Mouse (Mus musculus): ENCODE measurements around the gene Gm20547.
"Not testable (repeated sequence)": the region's sequence is repeated elsewhere in the genome, so short reads cannot be mapped to it uniquely, and the experiment has no call there.

The Gm20547 gene
- long read RNA-seq, experiment 1, result 0 reads
- long read RNA-seq, experiment 2, partial matches to known transcripts, result 1 of 1 reads
- long read RNA-seq, experiment 2, other reads (novel, unspliced or antisense), result 0 of 1 reads

DNA sequence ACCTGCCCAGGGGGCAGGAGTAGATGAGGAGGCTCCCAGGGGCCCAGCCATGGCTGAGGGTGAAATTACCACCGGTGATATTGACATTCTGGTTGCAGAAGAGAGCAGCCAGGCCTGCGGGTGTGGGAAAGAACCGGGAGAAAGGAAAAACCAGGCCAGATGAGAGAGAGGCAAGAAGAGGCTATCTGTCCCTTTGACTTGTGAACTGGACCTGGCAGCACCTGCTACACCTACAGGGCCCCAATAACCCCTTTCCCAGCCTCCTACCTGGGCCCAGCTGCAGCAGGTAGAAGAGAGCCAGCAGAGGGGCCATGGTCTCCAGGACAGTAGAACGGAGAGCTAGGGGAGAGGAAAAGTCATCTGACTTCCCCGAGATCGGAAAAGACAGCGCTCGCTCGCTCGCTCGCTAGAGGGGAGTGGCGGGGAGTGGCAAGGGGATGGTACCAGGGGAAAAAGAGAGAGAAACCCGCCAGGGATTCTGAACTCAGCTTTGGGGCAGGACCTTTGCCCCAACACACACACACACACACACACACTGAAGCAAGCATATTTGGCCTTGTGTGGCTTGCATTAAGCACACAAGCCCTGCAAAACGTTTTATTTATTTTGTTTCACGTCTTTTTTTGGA is at the start of gene Gm20547:
TSS of gene Gm20547 (minus strand) at position 360 of the 628 bp plus-strand sequence.
- intact Hi-C loops (cut with DNase I), result no loop called here

DNA sequence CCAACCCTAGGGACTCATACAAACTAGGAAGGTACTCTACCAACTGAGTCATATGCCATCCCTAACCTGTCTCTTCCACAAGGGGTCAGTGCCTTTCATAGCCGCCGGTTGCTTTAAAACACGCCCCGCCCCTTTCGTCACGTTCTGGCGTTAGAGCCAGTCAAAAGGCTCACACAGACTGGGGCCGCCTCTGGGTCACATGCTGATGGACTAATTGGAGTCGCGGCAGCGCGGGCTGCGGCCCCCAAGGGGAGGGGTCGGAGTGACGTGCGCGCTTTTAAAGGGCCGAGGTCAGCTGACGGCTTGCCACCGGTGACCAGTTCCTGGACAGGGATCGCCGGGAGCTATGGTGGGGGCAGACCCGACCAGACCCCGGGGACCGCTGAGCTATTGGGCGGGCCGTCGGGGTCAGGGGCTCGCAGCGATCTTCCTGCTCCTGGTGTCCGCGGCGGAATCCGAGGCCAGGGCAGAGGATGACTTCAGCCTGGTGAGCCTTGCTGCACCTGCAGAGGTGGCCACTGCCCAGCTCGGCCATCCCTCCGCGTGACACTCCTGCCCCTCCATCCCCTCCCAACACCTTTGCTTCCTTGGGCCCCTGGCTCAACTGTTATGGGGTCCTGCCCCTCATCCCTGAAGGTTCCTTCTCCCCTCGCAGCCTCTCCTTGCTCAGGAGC is 49.4 kb upstream of the Gm20547 start, which contains the start of gene Neu1:
TSS of gene Neu1 (plus strand) at position 193 of the 674 bp plus-strand sequence.
- intact Hi-C loops (cut with DNase I), result no loop called here

- intact Hi-C loops (cut with DNase I), result no loop called here
These were observed 47.0 kb upstream of the Gm20547 start for GRCm38 (mm10) chr17:34928841-34929240.

DNA sequence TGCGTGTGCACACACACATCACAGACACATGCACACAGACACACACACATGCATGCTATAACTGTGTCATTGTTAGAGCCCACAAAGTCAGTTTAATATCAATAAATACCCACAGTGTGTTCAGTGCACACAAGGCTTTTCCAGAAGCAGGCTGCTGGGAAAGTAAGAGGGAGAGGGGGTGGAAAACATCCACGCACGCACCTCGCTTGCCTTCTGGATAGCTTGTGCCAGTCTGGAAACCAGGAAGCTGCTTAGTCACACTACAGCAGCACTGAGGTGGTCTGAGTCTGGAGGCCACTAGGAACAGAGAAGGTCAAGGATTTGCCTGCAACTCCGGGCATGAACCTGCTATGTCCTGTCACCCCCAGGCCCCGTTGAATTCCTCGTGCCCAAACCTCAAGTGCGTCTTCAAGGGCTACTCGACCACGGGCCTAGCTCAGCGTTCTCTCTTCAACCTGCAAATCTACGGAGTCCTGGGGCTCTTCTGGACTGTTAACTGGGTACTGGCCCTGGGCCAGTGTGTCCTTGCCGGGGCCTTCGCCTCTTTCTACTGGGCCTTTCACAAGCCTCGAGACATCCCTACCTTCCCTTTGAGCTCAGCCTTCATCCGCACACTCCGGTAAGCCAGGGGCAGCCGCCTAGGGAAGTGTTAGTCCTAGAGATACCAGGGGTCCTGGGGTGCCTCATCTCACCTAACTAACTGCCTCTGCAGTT is 45.6 kb upstream of the Gm20547 start:
- intact Hi-C loops (cut with DNase I), result no loop called here

GRCm38 (mm10) chr17:34924258-34924657 is 42.4 kb upstream of the Gm20547 start:
- intact Hi-C loops (cut with DNase I), result no loop called here

DNA sequence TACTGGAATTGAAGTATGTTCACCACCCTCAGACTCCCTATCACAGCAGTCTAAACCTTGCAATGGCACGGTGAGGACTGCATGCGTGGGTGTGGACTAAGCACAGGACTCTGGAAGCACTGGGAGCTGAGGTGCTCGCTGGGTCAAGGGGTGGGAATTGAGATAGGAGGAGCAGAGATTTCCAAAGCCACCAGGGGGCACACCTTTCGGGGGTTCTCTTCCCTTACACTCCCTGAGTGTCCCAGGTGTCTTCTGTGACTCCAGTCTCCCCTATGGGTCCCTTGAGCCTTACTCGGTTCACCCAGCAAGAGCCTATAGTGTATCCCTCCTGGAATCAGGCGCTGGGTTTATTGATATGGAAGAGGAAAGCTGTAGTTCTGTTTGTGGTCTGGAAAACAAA is 41.1 kb upstream of the Gm20547 start:
- intact Hi-C loops (cut with DNase I), result no loop called here

DNA sequence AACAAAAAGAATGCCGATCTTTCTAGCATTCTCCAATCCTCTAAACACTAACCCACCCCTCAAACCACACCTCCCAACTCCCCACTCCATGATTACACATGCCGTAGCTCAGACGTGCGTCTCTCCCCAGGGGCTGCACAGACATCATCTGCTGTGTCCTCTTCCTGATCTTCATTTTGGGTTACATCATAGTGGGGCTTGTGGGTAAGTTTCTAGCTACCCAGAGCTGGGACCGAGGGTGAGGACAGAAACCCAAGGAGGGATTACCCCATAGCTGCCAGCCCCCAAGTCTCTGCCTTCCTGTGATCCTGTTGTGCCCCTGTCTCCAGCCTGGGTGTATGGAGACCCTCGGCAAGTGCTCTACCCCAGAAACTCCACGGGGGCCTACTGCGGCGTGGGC is 35.3 kb upstream of the Gm20547 start:
- intact Hi-C loops (cut with DNase I), result no loop called here

DNA sequence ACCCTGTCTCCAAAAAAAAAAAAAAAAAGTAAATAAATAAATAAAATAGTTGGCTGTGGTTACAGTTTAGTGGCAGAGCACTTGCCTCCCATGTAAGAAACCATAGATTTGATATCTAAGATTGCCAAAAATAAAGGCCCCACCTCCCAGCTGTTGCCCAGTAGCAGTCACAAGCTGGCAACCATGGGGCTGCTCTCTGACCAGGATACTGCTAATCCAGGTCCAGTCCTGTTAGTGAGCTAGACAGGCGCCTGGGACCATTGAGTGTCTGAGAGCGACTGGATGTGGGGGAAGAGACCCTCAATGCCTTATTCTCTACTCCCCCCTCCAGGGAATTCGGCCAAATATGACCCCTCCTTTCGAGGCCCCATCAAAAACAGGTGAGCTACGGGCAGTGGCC is 34.5 kb upstream of the Gm20547 start:
- intact Hi-C loops (cut with DNase I), result no loop called here

- intact Hi-C loops (cut with DNase I), result no loop called here
These were observed 33.6 kb upstream of the Gm20547 start for GRCm38 (mm10) chr17:34915410-34915831.

DNA sequence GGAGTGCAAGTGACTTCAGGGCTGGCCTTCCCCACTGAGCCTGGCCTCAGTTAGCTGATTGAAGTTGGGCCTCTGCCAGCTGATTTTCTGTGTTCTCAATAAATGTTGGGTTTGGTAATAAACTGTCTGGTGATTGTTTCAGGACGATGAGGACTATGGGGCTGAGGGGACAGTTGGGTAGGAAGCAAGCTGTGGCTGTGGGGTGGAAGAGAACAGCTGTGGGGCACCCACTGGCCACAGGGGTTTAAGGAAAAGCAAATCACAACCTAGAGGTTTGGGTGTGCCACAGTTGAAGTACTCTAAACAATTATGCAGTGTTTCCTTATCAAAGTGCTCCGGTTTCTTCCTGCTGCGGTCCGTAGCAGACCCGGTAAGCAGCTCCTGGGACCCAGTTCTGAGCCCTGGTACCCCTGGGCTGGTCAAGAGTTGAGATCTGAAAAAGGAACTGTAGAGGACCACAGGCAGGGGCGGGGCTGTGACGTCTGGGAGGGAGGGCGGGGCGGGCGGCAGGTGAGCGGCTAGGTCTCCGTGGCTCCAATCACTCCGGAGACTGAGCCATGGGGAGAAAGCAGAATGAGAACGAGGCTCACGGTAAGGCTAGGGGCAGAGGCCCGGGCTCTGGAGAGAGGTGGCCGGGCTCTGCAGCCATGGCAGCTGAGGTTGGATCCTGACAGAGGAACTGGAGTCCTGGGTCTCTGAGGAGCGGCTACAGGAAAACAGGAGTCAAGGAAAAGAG is 32.3 kb upstream of the Gm20547 start, which contains the start of gene Slc44a4:
TSS of gene Slc44a4 (plus strand) at position 537 of the 736 bp plus-strand sequence.
- intact Hi-C loops (cut with DNase I), result loop anchor here (5.0 kb wide), 1 partner anchor 57 kb away; no protein-coding TSS in a partner anchor

DNA sequence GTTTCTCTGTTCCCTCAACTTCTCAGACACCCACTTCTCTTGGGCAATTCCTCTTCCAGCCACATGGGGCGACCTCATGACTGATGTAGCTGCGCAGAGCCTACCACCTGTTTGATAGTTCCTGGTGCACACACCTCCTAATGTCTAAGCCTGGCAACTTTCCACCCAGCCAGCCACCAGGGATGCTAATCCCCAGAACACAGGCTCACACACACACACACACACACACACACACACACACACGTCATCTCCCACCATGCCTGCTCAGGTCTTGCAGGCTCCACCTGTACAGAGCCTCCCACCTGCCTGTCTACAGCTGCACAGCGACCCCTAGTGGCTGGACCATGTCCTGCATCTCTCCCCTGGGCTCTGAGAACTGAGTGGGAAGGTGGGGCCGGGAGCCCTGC is 30.1 kb upstream of the Gm20547 start:
- intact Hi-C loops (cut with DNase I), result loop anchor here (5.0 kb wide), 1 partner anchor 55 kb away; no protein-coding TSS in a partner anchor

DNA sequence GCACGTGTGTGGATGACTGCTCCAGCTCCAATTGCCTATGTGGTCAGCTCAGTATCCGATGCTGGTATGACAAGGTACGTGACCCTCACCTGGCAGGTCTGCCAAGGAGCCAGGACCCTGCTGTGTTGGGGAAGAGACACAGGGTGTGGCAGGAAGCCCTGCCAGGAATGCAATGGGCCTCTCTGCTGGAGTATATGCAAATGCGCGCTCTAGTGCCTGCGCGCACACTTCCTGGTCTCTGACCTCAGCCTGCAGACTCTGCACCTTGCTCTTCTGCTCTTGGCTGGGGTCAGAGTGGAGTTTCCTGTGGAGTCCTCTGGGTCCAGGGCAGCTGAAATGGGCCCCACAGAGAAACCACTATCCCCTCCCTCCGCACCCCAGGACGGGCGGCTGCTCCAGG is 29.1 kb upstream of the Gm20547 start:
- intact Hi-C loops (cut with DNase I), result loop anchor here (5.0 kb wide), 1 partner anchor 54 kb away; no protein-coding TSS in a partner anchor

- intact Hi-C loops (cut with DNase I), result no loop called here
These were observed 21.1 kb upstream of the Gm20547 start for GRCm38 (mm10) chr17:34902895-34903294.

DNA sequence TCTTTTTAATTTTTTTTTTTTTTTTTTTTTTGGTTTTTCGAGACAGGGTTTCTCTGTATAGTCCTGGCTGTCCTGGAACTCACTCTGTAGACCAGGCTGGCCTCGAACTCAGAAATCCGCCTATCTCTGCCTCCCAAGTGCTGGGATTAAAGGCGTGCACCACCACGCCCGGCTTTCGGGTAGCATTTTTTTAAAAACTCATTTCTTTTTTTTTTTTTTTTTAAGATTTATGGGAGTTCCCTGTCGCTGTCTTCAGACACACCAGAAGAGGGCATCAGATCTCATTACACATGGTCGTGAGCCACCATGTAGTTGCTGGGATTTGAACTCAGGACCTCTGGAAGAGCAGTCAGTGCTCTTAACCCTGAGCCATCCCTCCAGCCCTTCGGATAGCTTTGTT is 20.1 kb upstream of the Gm20547 start:
- intact Hi-C loops (cut with DNase I), result not testable (repeated sequence)

GRCm38 (mm10) chr17:34900826-34901225 is 19.0 kb upstream of the Gm20547 start:
- intact Hi-C loops (cut with DNase I), result not testable (repeated sequence)

DNA sequence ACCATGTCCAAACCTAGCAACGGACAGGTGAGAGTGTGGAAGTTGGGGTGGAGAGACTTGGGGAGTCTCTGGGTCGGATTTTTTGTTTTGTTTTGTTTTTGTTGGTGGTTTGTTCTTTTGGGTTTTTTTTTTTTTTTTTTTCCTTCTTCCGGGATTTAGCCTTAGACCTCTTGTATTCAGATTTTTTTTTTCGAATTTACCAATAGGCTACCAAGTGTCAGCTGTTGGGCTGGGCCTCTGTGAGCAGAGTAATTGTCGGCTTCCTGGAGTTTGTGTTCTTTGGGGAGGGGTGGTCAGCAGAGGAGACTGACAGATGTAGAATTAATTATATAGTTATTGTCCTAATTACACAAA is 18.0 kb upstream of the Gm20547 start:
- intact Hi-C loops (cut with DNase I), result loop anchor here (5.0 kb wide), 1 partner anchor 43 kb away; no protein-coding TSS in a partner anchor

DNA sequence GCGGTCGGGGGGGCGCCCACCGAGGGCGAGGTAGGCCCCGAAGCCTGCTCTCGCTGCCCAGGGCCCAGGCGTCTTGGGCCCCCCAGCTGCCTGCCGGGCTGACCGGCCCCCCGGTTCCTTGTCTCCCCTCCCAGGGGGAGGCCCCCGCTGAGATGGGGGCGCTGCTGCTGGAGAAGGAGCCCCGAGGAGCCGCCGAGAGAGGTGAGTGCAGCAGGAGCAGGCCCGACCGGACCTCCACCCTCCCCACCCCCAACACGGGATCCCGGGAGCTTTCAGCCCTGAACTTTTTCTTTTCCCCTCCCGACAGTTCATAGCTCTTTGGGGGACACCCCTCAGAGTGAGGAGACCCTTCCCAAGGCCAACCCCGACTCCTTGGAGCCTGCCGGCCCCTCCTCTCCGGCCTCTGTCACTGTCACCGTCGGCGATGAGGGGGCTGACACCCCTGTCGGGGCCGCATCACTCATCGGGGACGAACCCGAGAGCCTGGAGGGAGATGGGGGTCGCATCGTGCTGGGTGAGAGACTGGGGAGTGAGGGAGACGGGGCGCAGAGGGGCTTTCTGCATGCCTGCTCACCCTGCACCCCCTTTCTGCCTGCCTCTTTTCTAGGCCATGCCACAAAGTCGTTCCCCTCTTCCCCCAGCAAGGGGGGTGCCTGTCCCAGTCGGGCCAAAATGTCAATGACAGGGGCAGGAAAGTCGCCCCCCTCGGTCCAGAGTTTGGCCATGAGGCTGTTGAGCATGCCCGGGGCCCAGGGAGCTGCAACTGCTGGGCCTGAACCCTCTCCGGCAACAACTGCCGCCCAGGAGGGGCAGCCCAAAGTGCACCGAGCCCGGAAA is 17.4 kb upstream of the Gm20547 start:
- intact Hi-C loops (cut with DNase I), result loop anchor here (5.0 kb wide), 1 partner anchor 42 kb away; no protein-coding TSS in a partner anchor

DNA sequence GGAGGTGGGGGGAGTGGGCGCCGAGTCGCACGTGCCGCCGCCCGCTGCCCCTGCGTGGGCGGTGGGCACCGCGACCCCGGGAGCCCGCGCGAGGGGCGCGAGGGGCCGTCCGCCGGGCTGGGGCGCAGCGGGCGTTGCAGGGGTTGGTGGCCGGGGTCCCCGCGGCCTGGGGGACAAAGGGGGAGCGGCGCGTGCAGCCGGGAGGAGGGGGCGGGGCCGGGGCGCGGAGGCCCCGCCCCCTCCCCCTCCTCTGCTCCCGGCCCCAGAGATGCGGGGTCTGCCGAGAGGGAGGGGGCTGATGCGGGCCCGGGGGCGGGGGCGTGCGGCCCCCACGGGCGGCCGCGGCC is 16.8 kb upstream of the Gm20547 start:
- intact Hi-C loops (cut with DNase I), result loop anchor here (5.0 kb wide), 1 partner anchor 41 kb away; no protein-coding TSS in a partner anchor

DNA sequence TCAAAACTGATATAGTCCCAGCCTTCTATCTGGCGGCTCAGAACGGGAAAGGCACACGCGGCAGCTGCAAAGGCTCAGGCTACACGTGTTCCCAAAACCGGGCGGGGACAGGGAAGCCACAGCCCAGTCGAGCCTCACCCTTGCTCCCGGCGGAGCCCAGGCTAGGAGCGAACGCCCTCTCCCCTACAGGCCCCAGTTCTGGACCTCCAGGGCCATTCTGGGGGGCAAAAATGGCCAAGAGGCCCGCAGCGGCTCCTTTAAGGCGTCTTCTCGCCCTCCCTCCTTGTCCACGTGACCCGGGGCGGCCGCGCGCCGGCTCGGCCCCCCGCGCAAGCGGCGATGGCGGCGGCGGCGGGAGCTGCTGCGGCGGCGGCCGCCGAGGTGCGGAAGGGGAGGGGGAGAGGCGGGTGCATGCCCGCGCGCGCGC is 16.3 kb upstream of the Gm20547 start, which contains the start of the genes C2 and Ehmt2:
TSS of gene C2 (minus strand) at position 106 of the 427 bp plus-strand sequence.
TSS of gene Ehmt2 (plus strand) at position 310 of the 427 bp plus-strand sequence.
- intact Hi-C loops (cut with DNase I), result loop anchor here (5.0 kb wide), 1 partner anchor 41 kb away; no protein-coding TSS in a partner anchor

All from adrenal gland (tissue).